Mouse (Mus musculus) left cerebral cortex, postnatal 25 days (tissue): ENCODE results near the gene Ispd. TPM values are rescaled to one million over a fixed set of nuclear protein-coding genes. Genes with fewer than 3 reads are reported as not detected.
"Not testable (repeated sequence)": the region's sequence is repeated elsewhere in the genome, so short reads cannot be mapped to it uniquely, and the experiment has no call there.

Experiments
- DNase-seq, 2 experiments: peaks; one replicate each; pipeline ENCODE4 v3.0.0; 2022; ENCODE audit warnings: low spot score in 2 of 2, mixed read lengths in 1 of 2
- intact Hi-C: fragments of 180-260 bp; cut with DNase I; formaldehyde crosslinking; loops from one replicate; pipeline ENCODE4 v1.15.1; 2025
- total RNA-seq, 2 experiments: library from RNA; stranded (reverse); gene quantifications; 2 replicates each; pipeline ENCODE4 v1.2.3; 2021

Gene Ispd
- total RNA-seq = 10 to 100 TPM; 11.4 to 11.6 TPM

GRCm38 (mm10) chr12:36381441-36382340 lies at the start of gene Ispd, which contains the start of gene D630036H23Rik:
Ispd (plus strand) TSS chr12:36381450.
D630036H23Rik (minus strand) TSS chr12:36382181.
- DNase-seq = peak; percentile 87
- intact Hi-C loops = no loop called here

DNA sequence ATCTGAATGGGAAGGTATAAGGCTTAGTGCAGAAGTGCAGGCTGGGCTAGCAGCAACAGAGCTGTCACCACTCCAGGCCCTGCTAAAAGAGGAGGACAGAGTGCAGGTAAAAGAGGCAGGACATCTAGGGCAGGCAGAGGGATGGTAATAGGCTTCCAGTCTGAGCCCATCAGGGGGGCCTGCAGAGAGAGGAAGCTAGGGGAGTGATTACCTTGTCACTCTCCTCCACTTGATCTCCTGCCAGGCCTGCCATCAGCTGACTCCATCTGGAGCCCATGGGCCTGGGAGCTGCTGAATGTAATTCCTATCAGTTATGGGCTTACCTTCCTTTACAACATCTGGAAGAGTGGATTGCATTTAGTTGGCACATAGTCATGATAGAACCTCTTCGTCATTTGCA lies 48.6 kb upstream of the Ispd start:
- intact Hi-C loops = no loop called here
- no peak for DNase-seq

GRCm38 (mm10) chr12:36333837-36334281 lies 47.4 kb upstream of the Ispd start:
- peak; percentile 11 to 54 for DNase-seq
- intact Hi-C loops = no loop called here

GRCm38 (mm10) chr12:36344131-36344530 lies 37.1 kb upstream of the Ispd start:
- intact Hi-C loops = no loop called here
- no peak for DNase-seq

GRCm38 (mm10) chr12:36360064-36360463 lies 21.2 kb upstream of the Ispd start:
- no peak for DNase-seq
- intact Hi-C loops = no loop called here

GRCm38 (mm10) chr12:36360693-36361092 lies 20.6 kb upstream of the Ispd start:
- intact Hi-C loops = no loop called here
- DNase-seq = no peak

DNA sequence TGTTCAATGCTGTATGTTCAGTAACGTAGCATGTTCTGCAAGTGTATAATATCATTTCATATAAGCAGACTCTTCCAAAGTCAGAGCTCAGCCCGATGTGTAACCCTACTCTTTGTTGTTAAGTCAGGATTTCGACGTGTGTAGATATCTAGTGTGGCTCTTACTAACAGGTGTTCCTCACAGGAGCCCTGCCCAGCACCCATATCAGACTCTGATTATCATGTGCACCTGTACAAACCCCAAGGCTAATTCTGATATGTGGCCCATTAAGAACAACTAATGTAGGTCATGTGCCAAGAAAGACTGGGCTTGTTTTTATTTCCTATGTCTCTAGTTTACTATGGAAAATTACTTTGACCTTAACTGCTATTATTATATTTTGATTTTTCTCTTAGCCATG lies 17.2 kb upstream of the Ispd start:
- no peak for DNase-seq
- intact Hi-C loops = no loop called here

- DNase-seq = no peak
- intact Hi-C loops = no loop called here
Observed at GRCm38 (mm10) chr12:36373237-36373998, 7.8 kb upstream of the Ispd start.

DNA sequence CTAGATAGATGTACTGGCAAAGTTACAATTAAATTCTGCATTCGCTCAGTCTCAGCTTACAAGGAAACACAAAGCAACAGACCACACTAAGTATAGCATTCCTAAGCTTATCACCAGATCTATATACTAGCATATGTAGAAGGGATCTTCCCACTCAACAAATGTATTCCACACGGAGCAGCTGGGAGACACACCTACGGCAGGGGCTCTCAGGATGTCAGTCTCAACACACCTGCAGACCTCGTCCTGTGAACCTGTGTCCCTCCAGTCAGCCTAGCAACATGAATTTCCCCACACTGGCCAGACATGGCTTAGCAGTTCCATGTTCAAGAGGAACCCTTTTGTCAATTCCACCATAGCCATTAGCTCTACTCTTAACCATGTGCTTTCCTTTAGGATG lies 4.9 kb upstream of the Ispd start:
- peak; percentile 14 to 68 for DNase-seq
- intact Hi-C loops = not testable (repeated sequence)

- intact Hi-C loops = no loop called here
- DNase-seq = no peak
Observed at GRCm38 (mm10) chr12:36380254-36380653, 996 bp upstream of the Ispd start.

- DNase-seq = peak in 1 of 2 experiments; percentile 11
- intact Hi-C loops = no loop called here
Observed at GRCm38 (mm10) chr12:36380806-36381205, 444 bp upstream of the Ispd start.

DNA sequence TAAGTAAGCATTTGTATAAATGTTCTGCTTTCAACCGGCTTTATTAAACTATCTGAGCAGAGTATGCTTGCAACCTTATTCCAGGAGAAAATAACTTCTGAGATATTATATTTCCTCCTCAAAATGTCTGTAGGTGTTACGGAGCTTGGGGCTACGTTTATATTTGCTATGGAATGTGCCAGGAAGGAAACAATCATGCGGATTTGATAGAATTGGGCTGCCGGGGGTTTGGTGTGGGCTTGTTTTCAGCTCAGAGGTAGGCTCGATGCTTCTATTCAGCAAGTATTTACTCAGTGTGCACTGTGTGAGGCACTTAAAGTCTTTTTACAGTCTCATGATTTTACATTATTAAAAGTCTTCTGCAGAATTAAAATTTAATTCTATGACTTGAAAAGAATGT lies 4.1 kb downstream of the Ispd start:
- no peak for DNase-seq
- intact Hi-C loops = no loop called here

GRCm38 (mm10) chr12:36386991-36387390 lies 5.7 kb downstream of the Ispd start:
- DNase-seq = no peak

GRCm38 (mm10) chr12:36395115-36395514 lies 13.9 kb downstream of the Ispd start:
- intact Hi-C loops = no loop called here
- peak; percentile 9 to 16 for DNase-seq

More at GRCm38 (mm10) chr12:36386991-36387390, 5.7 kb downstream of the Ispd start:
- intact Hi-C loops = no loop called here

DNA sequence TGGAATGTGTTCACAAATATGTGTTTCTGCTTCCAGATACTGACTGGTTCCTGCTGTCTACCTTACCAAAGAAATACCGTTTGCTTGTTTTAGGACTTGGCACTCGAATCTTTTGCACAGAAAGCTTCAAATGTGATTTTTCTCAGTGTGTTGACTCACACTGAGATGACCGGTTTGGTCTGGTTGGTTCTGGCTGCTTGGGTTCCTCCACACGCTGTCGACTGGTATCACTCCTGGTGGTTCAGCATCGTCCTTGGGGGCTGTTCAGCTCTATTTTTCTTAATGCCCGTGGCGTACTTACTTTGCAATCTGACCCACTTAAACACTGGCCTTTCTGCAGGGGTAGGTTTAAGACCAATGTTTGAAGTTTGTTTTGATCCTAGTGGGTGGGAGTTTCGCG lies 42.4 kb downstream of the Ispd start:
- DNase-seq = no peak
- intact Hi-C loops = loop anchor here (2.0 kb wide), 1 partner anchor 15 kb away; no protein-coding TSS in a partner anchor

- no peak for DNase-seq
- intact Hi-C loops = no loop called here
Observed at GRCm38 (mm10) chr12:36425258-36425657, 44.0 kb downstream of the Ispd start.

DNA sequence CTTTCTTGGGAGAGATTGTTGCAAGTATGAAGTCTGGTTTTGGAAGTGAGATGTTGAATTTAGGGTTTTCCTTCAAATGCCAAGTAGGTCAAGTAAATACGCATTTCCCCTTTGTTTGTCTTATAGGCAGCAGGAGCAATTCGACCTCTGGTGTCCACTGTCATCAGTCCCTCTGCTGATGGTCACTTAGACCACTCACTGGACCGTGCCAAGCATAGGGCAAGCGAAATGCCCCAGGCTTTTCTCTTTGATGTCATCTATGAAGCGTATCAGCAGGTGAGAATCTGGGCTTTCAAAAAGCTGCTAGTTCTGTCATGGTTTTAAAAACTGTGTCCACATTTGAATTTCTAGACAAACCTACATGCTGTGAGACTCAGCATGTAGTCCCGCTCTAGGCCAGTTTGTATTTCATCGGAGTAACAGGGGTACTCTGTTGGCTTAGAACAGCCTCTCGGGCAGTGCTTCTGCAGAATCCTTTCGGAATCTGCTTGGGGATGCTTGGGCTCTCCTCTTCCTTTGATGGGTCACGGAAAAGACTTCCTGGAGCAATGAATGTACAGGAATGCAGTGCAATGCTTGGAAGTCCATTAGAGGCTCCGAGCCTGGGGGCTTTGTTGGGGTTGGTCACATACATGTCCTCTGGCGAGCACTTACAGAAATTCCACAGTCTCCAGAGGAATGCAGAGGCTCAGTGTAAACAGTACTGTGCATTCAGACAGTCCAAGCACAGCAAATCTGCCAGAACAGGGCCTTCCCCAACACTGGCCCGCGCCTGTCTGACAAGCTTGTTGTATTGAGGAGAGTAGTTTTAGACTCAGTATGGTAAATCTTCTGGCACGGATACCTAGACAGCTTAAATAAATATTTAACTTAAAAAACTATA lies 45.2 kb downstream of the Ispd start:
- intact Hi-C loops = no loop called here
- no peak for DNase-seq

- DNase-seq = no peak
- intact Hi-C loops = no loop called here
Observed at GRCm38 (mm10) chr12:36436956-36437355, 55.7 kb downstream of the Ispd start.

- no peak for DNase-seq
- intact Hi-C loops = no loop called here
Observed at GRCm38 (mm10) chr12:36439396-36439795, 58.1 kb downstream of the Ispd start.

DNA sequence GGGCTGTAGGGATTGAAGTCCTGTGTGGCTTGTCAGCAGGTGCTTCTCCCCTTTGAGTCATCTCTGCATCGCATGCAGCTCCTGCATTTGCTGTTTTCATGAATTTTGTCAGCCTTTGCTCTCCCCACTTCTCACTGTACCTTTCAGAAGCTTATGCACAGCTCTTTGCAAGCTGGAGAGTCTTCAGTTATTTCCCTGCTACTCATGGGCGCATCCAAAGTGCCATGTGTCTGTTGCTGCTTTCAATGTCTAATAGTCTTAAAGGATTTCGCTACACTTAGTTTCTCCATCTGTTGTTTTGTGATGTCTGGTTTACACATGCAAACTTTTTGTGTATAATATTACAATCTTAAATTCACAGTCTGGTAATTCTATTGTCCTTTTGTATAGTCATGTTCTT lies 74.8 kb downstream of the Ispd start:
- intact Hi-C loops = no loop called here
- peak in 1 of 2 experiments; percentile 21 for DNase-seq
